Mouse (Mus musculus) ES-E14 (cell line): ENCODE measurements around the gene Rnf135.

Experiments used
- CHD2 ChIP-seq: IDR thresholded peaks from 2 replicates; pipeline ENCODE4 v1.6.1; 2014; ENCODE audit warnings: mild to moderate bottlenecking, low read depth, low read length, inconsistent platforms
- HCFC1 ChIP-seq: IDR thresholded peaks from 2 replicates; pipeline ENCODE4 v1.6.1; 2012; ENCODE audit warnings: low read length, inconsistent platforms, borderline replicate concordance; ENCODE audit not compliant: insufficient read depth
- MAFK ChIP-seq: IDR thresholded peaks from 2 replicates; pipeline ENCODE4 v1.6.1; 2014; ENCODE audit warnings: mild to moderate bottlenecking, low read depth, low read length, inconsistent platforms; ENCODE audit not compliant: insufficient read depth
- ZC3H11A ChIP-seq: IDR thresholded peaks from 2 replicates; pipeline ENCODE4 v1.6.1; 2012; ENCODE audit warnings: low read depth, mild to moderate bottlenecking, inconsistent platforms, low read length, borderline replicate concordance
- ZNF384 ChIP-seq: IDR thresholded peaks from 2 replicates; pipeline ENCODE4 v1.6.1; 2012; ENCODE audit warnings: low read depth, low read length, inconsistent platforms

- no peak for TF ChIP-seq ZC3H11A
- TF ChIP-seq MAFK: no peak
- no peak for TF ChIP-seq ZNF384
- no peak for TF ChIP-seq CHD2
- TF ChIP-seq HCFC1: no peak
Observed at GRCm38 (mm10) chr11:80202296-80202695, 18.6 kb downstream of the Rnf135 start.
